Mouse (Mus musculus) forebrain, embryonic 11.5 days (tissue): ENCODE results near the gene Setd1a. TPM values are rescaled to one million over a fixed set of nuclear protein-coding genes. Genes with fewer than 3 reads are reported as not detected.
"Not testable (repeated sequence)": the region's sequence is repeated elsewhere in the genome, so short reads cannot be mapped to it uniquely, and the experiment has no call there.

Experiments
- ATAC-seq: fragments of 200-750 bp; cut with Nextera tagmentation; replicated peaks from 2 replicates; pipeline ENCODE4 v1.8.0; 2017; ENCODE audit warnings: moderate TSS enrichment; ENCODE audit not compliant: low FRiP score
- DNase-seq: peaks from one replicate; pipeline ENCODE4 v3.0.0-alpha.2; 2017; ENCODE audit warnings: low spot score
- H3K27ac ChIP-seq: fragments of 300-500 bp; sonication (generic); 2 replicates; pipeline ENCODE4 v1.5.1; 2014; ENCODE audit warnings: low read depth, low read length
- H3K27me3 ChIP-seq: fragments of 300-500 bp; sonication (generic); 2 replicates; pipeline ENCODE4 v1.6.1; 2014; ENCODE audit warnings: mild to moderate bottlenecking, low read length, mixed read lengths; ENCODE audit not compliant: control insufficient read depth, insufficient read depth
- H3K36me3 ChIP-seq: fragments of 300-500 bp; sonication (generic); 2 replicates; pipeline ENCODE4 v1.6.1; 2014; ENCODE audit warnings: mild to moderate bottlenecking, low read length, moderate library complexity, mixed read lengths; ENCODE audit not compliant: control insufficient read depth, insufficient read depth
- H3K4me1 ChIP-seq: fragments of 300-500 bp; sonication (generic); replicated peaks from 2 replicates; pipeline ENCODE4 v1.6.1; 2014; ENCODE audit warnings: low read length, mixed read lengths; ENCODE audit not compliant: control insufficient read depth, insufficient read depth
- H3K4me2 ChIP-seq: fragments of 300-500 bp; sonication (generic); 2 replicates; pipeline ENCODE4 v1.6.1; 2014; ENCODE audit warnings: low read depth, mild to moderate bottlenecking, low read length, moderate library complexity, mixed read lengths; ENCODE audit not compliant: severe bottlenecking
- H3K4me3 ChIP-seq: fragments of 300-500 bp; sonication (generic); 2 replicates; pipeline ENCODE4 v1.5.1; 2014; ENCODE audit warnings: low read depth, low read length
- H3K9ac ChIP-seq: fragments of 300-500 bp; sonication (generic); 2 replicates; pipeline ENCODE4 v1.6.1; 2014; ENCODE audit warnings: low read length
- H3K9me3 ChIP-seq: fragments of 300-500 bp; sonication (generic); 2 replicates; pipeline ENCODE4 v1.6.1; 2016; ENCODE audit warnings: low read length, mixed read lengths; ENCODE audit not compliant: control insufficient read depth
- WGBS: fragments of 180-500 bp; shearing (Covaris S2); extraction: QIAGEN DNeasy Blood & Tissue Kit; methylation state at CpG from one replicate; pipeline ENCODE4 v1.1.7; 2014; 5-methylcytosine and 5-hydroxymethylcytosine counted together
- polyA plus RNA-seq: library from polyadenylated mRNA; unstranded; fragments of >200 nt; fragmentation: Nextera tagmentation; extraction: Ambion mirVana; gene quantifications from 2 replicates; pipeline ENCODE4 v1.2.1, GENCODE M21; 2014

Setd1a gene
- polyA plus RNA-seq, 1 experiment from 2014 or later, result 30.7 TPM

DNA sequence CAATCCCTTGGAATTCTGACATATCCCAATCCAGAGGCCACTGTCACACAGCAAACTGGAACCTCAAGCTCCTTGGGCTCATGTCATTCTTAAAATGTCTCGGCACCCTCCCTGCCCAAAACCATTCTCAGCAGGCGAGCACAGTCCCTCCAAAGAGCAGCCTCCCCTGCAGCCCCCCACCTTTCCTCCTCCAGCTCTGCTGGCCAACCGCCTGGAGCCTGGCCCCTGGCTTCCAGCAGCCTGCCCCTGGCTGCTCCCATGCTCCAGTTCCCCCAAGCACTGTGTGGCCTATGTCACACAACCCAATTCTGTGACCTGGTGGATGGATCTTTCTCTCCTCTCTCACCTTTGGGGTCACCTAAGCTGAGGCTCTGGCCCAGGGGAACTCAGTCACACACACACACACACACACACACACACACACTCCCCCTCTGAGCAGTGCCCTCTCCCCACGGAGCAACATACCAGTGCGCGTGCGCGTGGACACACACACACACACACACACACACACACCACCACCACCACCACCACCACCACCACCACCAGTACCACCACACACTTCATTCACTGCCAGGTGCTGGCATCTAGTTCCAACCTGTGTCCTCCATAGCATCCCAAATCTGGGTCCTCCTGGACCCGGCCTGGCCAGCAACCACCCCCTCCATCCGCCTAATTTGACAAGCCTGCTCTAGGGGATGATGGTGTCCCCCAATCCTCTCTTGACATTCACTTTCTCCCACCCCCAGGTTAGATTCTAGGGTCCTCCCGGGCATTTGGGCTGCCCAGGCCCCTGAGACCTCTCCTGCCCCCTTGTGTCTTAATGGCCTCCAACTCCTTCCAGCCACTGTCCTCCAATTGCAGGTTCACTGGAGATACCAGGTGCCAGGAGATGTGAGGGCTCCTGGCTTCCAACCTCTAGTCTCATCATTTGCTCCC is 47.0 kb downstream of the Setd1a start:
- Histone ChIP-seq H3K9me3 (no peaks in the 10 kb centered on the region), H3K9ac (peak overlapping the region; percentile 75), H3K36me3 (no peaks in the 10 kb centered on the region), H3K27me3 (no peaks in the 10 kb centered on the region), H3K4me2 (peak overlapping the region; percentile 57), H3K27ac (no peak overlapping the region), H3K4me3 (peak overlapping the region; percentile 53), H3K4me1 (peaks cover 2% of the 10 kb centered on the region; the same call in 1 of the 2 replicates)
- WGBS, result 65% methylated on average over 11 of the region's 11 CpGs
- no peak for DNase-seq
- 0 out of 2 replicates have a peak, but pooled peaks have one; percentile 8 for ATAC-seq

DNA sequence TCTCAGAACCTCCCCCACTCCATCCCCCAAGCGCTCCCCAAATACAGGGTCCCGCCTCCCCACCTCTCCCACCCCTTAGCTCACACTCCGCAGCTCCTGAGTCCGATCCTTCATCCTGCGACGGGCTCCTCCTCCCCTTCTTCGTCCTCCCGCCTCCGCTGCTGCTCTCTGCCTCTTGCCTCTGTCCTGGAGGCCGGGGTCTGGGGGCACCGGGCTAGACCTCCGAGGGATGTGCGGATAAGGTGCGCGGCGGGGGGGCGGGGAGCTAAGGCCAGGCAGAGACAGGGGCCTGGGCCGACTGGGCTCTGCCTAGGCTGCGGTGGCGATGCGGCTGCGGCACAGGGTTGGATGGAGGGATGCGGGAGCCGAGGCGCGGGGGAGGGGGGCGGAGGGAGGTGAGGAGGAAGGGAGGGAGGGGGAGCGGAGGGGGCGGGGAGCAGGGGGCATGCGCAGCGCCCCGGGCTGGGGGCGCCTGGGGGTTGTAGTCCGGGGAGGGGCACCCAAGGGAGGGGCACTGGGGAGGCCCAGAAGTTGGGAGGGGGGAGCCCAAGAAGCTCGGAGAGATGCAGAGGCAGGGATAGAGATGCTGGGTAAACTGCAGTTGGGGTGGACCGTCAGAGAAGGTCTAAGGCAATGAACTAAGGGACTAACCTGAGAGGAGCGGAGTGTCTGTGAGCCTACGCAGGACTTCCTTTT is 47.9 kb downstream of the Setd1a start, which contains the start of the genes Stx4a and Stx1b:
TSS of gene Stx4a (plus strand) at position 119 of the 696 bp plus-strand sequence.
TSS of gene Stx1b (minus strand) at position 374 of the 696 bp plus-strand sequence.
- WGBS, result 2% methylated on average over 35 of the region's 38 CpGs
- H3K27me3 ChIP-seq, result no peaks in the 10 kb centered on the region
- H3K9me3 ChIP-seq, result no peaks in the 10 kb centered on the region
- peak; percentile 88 for DNase-seq
- no peaks in the 10 kb centered on the region for H3K36me3 ChIP-seq
- peak within 1 kb of the TSS; percentile 57 for H3K4me2 ChIP-seq
- peak within 1 kb of the TSS; percentile 75 for H3K9ac ChIP-seq
- peak within 1 kb of the TSS; percentile 4; the same call in 1 of the 2 replicates for H3K27ac ChIP-seq
- ATAC-seq, result peak; percentile 80
- peaks cover 2% of the 10 kb centered on the region; the same call in 1 of the 2 replicates for H3K4me1 ChIP-seq
- H3K4me3 ChIP-seq, result peak within 1 kb of the TSS; percentile 53

GRCm38 (mm10) chr7:127835550-127835949 is 59.1 kb downstream of the Setd1a start:
- Histone ChIP-seq H3K9ac (no peak overlapping the region), H3K36me3 (no peaks in the 10 kb centered on the region), H3K4me3 (no peak overlapping the region), H3K9me3 (no peaks in the 10 kb centered on the region), H3K27ac (no peak overlapping the region), H3K27me3 (no peaks in the 10 kb centered on the region), H3K4me1 (no peaks in the 10 kb centered on the region), H3K4me2 (no peak overlapping the region)
- WGBS, result 79% methylated on average over 2 of the region's 2 CpGs
- DNase-seq, result no peak
- ATAC-seq, result no peak

DNA sequence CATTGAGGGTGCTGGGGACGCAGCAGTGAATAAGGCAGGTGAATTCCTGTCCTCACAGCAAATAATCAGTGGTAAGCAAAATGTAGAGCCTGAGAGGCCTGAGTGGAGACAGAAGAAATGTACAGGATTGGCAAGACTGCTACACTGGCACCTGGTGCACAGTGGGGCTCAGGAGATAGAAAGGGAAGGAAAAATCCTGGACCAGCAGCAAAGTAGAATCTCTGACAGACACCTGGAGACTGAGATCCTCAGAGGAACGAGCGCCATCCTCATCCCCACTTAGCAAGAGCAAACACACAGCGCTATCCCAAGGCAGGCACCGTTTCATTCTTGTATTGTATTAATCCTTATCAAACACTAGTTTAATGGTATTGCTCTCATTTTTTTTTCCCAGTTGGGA is 61.0 kb downstream of the Setd1a start:
- no peak overlapping the region for H3K9ac ChIP-seq
- ATAC-seq, result no peak
- H3K4me3 ChIP-seq, result no peak overlapping the region
- H3K4me2 ChIP-seq, result no peak overlapping the region
- WGBS, result 88% methylated on average over 5 of the region's 5 CpGs
- H3K4me1 ChIP-seq, result peaks cover 6% of the 10 kb centered on the region; the same call in 1 of the 2 replicates
- no peaks in the 10 kb centered on the region for H3K9me3 ChIP-seq
- no peaks in the 10 kb centered on the region for H3K27me3 ChIP-seq
- H3K36me3 ChIP-seq, result no peaks in the 10 kb centered on the region
- no peak for DNase-seq
- no peak overlapping the region for H3K27ac ChIP-seq

- not testable (repeated sequence) for H3K9ac ChIP-seq, DNase-seq, H3K36me3 ChIP-seq, H3K4me3 ChIP-seq, H3K27me3 ChIP-seq, H3K9me3 ChIP-seq, H3K4me2 ChIP-seq, H3K4me1 ChIP-seq, H3K27ac ChIP-seq, ATAC-seq
- 72% methylated on average over 4 of the region's 4 CpGs for WGBS
Observed at GRCm38 (mm10) chr7:127837878-127838277, 61.4 kb downstream of the Setd1a start.

DNA sequence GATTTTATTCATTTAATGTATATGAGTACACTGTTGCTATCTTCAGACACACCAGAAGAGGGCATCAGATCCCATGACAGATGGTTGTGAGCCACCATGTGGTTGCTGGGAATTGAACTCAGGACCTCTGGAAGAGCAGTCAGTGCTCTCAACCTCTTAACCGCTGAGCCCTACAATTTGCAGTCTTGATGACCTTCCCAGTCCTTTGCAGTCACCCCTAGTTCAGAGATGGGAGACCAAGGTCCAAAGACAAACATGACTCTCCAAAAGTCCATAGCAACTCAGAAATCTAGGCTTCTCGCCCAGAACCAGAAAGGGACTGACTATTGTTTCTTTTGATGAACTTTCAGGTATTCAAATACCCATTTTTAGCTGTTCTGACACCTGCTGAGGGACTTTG is 63.6 kb downstream of the Setd1a start:
- not testable (repeated sequence) for DNase-seq, H3K4me2 ChIP-seq, H3K9me3 ChIP-seq, H3K27ac ChIP-seq, H3K36me3 ChIP-seq, H3K9ac ChIP-seq, H3K4me3 ChIP-seq, ATAC-seq, H3K4me1 ChIP-seq, H3K27me3 ChIP-seq
- 93% methylated on average over 2 of the region's 2 CpGs for WGBS

DNA sequence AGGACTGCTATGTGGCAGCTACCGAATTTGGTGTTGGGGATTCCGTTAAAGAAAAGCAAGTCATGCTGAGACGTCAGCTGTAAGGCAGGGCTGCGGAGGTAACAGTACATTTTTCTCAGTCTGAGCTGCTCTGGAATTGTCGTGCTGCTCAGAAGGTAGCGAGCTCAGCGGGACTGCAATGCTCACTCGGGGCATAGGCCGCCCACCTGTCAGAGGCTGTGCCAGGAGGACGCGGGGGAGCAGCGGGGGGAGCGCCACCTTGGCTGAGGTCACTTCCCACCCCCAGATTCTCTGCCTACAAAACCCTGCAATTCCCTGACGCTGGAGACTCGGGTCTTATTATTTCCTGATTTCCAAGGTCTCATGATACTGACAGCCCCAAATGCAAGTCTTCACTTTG is 64.4 kb downstream of the Setd1a start:
- no peaks in the 10 kb centered on the region for H3K36me3 ChIP-seq
- peak overlapping the region; percentile 99 for H3K4me2 ChIP-seq
- H3K27ac ChIP-seq, result peak overlapping the region; percentile 70
- peak overlapping the region; percentile 59 for H3K9ac ChIP-seq
- peak; percentile 45 for ATAC-seq
- peak; percentile 59 for DNase-seq
- peak overlapping the region; percentile 63 for H3K4me3 ChIP-seq
- H3K27me3 ChIP-seq, result no peaks in the 10 kb centered on the region
- peaks cover 6% of the 10 kb centered on the region; the same call in 1 of the 2 replicates for H3K4me1 ChIP-seq
- WGBS, result 3% methylated on average over 15 of the region's 15 CpGs
- no peaks in the 10 kb centered on the region for H3K9me3 ChIP-seq

- peak overlapping the region; percentile 59 for H3K9ac ChIP-seq
- H3K4me2 ChIP-seq, result peak overlapping the region; percentile 99
- ATAC-seq, result peak; percentile 91
- DNase-seq, result peak; percentile 93
- peaks cover 6% of the 10 kb centered on the region; the same call in 1 of the 2 replicates for H3K4me1 ChIP-seq
- no peaks in the 10 kb centered on the region for H3K27me3 ChIP-seq
- peak overlapping the region; percentile 63 for H3K4me3 ChIP-seq
- no peaks in the 10 kb centered on the region for H3K36me3 ChIP-seq
- under 1% methylated on average over 43 of the region's 46 CpGs for WGBS
- H3K9me3 ChIP-seq, result no peaks in the 10 kb centered on the region
- H3K27ac ChIP-seq, result peak overlapping the region; percentile 70
Observed at GRCm38 (mm10) chr7:127841340-127842000, 65.0 kb downstream of the Setd1a start.
